Mouse (Mus musculus): ENCODE results near the gene Obsl1. TPM values are rescaled to one million over a fixed set of nuclear protein-coding genes. Genes with fewer than 3 reads are reported as not detected.

Obsl1 gene
- polyA plus RNA-seq, 1 experiment = 57.6 TPM

DNA sequence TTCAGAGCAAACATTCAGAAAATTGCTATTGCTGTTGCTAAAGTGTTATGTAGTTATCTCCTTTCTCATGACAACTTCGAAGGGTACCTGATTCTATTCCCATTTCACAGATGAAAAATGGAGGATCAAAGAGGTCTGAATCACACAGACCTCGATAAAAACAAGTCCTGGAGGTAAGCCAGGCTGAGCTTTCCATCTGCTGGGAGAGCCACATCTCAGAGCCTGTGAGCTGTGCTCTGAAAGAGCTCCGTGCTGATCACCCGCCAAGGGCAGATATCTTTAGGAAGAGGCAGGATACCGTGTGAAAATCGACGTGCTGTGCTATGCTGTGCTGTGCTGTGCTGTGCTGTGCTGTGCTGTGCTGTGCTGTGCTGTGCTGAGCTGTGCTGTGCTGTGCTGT is 46.0 kb downstream of the Obsl1 start:
- DNase-seq (ENCODE audit: low read depth) = no peak
- TF ChIP-seq POLR2A (IDR thresholded peaks at IDR 0.05; ENCODE audit: borderline replicate concordance, extremely low read depth, insufficient read depth, insufficient read length, poor library complexity, severe bottlenecking) = no peak
- TF ChIP-seq CTCF (IDR thresholded peaks at IDR 0.05; ENCODE audit: borderline replicate concordance, extremely low read depth, insufficient read depth, insufficient read length) = no peak

- DNase-seq (ENCODE audit: low read depth) = peak; percentile 68
- no peak for TF ChIP-seq CTCF (IDR thresholded peaks at IDR 0.05; ENCODE audit: borderline replicate concordance, extremely low read depth, insufficient read depth, insufficient read length)
- TF ChIP-seq POLR2A (IDR thresholded peaks at IDR 0.05; ENCODE audit: borderline replicate concordance, extremely low read depth, insufficient read depth, insufficient read length, poor library complexity, severe bottlenecking) = no peak
Observed at GRCm38 (mm10) chr1:75458789-75459684, 47.2 kb downstream of the Obsl1 start.

DNA sequence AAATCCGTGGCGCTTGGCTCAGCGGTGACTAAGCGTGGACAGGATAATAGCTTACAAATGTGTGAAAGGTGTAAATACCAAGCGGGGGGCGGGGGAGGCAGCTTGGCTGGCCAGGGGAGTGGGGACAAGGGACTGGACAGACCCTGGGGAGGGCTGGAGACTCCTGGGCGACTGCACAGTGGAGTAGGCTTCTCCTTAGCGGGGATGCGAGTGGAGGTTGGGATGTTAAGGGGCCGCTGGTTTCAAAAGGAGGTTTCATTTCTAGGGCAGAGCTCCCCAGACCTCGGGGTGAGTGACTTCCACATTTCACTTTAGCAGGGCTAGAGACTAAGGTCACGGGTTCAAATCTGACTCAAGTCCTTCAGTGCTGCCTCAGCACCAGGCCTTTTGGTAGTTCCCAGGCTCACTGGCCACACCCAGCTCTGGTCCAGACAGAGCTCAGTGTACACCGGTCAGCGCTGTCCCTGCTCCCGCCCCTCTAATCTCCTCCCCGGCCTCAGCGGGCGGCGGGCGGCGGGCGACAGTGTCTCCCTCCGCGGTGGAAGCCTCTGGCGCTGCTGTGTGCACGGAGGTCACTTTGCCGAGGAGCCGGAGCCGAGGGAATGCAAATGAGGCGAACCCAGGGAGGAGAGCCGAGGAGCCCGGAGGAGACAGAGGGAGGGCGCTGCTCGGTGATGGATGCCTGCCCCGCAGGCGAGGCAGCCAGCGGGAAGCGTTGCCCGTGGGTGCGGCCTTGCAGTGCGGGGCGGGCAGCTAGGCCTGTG is 48.0 kb downstream of the Obsl1 start:
- DNase-seq (ENCODE audit: low read depth) = peak; percentile 71

DNA sequence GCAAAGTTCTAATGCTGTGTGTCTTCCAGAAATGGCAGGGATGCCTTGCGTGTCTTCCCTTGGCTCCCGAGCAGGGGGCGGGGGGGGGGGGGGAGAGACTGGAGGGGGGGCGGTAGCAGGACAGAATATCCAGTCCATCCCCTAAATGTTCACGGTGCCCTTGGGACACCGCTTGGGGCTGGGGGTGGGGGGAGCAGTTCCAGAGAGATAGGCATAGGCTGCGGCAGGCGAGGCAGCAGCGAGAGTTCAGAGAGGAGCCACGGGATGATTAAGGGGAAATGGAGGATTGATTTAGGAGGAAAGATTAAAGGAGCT is 48.6 kb downstream of the Obsl1 start:
- no peak for DNase-seq (ENCODE audit: low read depth)
- TF ChIP-seq CTCF (IDR thresholded peaks at IDR 0.05; ENCODE audit: borderline replicate concordance, extremely low read depth, insufficient read depth, insufficient read length) (no peak), POLR2A (IDR thresholded peaks at IDR 0.05; ENCODE audit: borderline replicate concordance, extremely low read depth, insufficient read depth, insufficient read length, poor library complexity, severe bottlenecking) (no peak)

More for the DNA sequence above, 48.0 kb downstream of the Obsl1 start:
- no peak for TF ChIP-seq CTCF (IDR thresholded peaks at IDR 0.05; ENCODE audit: borderline replicate concordance, extremely low read depth, insufficient read depth, insufficient read length)
- no peak for TF ChIP-seq POLR2A (IDR thresholded peaks at IDR 0.05; ENCODE audit: borderline replicate concordance, extremely low read depth, insufficient read depth, insufficient read length, poor library complexity, severe bottlenecking)

DNA sequence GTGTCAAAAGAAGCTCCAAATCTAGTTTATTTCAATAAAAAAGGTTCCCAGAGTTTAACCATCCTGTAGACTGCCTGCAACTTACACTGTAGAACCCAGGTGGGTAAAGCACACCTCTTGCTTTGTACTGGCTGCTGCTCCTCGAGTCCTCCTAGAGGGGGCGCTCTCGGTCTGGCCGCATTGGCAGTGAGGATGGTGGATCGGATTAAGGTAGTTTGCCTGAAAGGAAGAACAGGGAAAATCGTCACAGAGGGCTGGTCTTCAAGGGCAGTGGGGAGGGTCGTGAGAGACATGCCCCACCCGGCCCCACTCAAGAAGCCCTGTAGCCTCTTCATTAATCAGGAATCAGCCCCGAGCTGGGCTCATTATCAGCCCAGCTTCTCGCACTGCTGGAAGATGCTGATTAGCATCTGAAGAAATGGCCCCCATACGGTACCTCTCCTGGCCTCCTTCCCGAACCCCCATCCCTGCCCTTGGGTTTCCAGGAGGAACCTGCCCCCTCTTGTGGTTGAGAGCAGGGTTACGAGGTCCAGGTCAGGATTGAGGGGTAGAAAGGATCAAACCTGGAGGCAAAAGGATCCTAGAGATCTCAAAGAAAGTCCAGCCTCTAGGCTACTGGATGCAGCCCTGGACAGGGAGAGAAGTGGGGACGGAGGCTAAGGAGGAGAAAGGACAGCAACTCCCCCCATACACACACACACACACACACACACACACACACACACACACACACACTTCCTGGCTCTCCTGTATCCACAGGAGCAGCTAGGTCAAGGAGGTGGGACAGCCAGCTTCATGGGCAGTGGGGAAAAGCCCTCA is 49.3 kb downstream of the Obsl1 start:
- peak; percentile 58 for DNase-seq (ENCODE audit: low read depth)
- peak; percentile 63 for TF ChIP-seq CTCF (IDR thresholded peaks at IDR 0.05; ENCODE audit: borderline replicate concordance, extremely low read depth, insufficient read depth, insufficient read length)
- TF ChIP-seq POLR2A (IDR thresholded peaks at IDR 0.05; ENCODE audit: borderline replicate concordance, extremely low read depth, insufficient read depth, insufficient read length, poor library complexity, severe bottlenecking) = no peak

GRCm38 (mm10) chr1:75455948-75456347 is 50.3 kb downstream of the Obsl1 start:
- no peak for TF ChIP-seq POLR2A (IDR thresholded peaks at IDR 0.05; ENCODE audit: borderline replicate concordance, extremely low read depth, insufficient read depth, insufficient read length, poor library complexity, severe bottlenecking)
- TF ChIP-seq CTCF (IDR thresholded peaks at IDR 0.05; ENCODE audit: borderline replicate concordance, extremely low read depth, insufficient read depth, insufficient read length) = no peak
- DNase-seq (ENCODE audit: low read depth) = peak; percentile 78

GRCm38 (mm10) chr1:75455433-75455832 is 50.8 kb downstream of the Obsl1 start:
- no peak for DNase-seq (ENCODE audit: low read depth)
- no peak for TF ChIP-seq CTCF (IDR thresholded peaks at IDR 0.05; ENCODE audit: borderline replicate concordance, extremely low read depth, insufficient read depth, insufficient read length)
- no peak for TF ChIP-seq POLR2A (IDR thresholded peaks at IDR 0.05; ENCODE audit: borderline replicate concordance, extremely low read depth, insufficient read depth, insufficient read length, poor library complexity, severe bottlenecking)

GRCm38 (mm10) chr1:75451900-75452299 is 54.4 kb downstream of the Obsl1 start:
- TF ChIP-seq CTCF (IDR thresholded peaks at IDR 0.05; ENCODE audit: borderline replicate concordance, extremely low read depth, insufficient read depth, insufficient read length) (no peak), POLR2A (IDR thresholded peaks at IDR 0.05; ENCODE audit: borderline replicate concordance, extremely low read depth, insufficient read depth, insufficient read length, poor library complexity, severe bottlenecking) (no peak)
- DNase-seq (ENCODE audit: low read depth) = no peak

DNA sequence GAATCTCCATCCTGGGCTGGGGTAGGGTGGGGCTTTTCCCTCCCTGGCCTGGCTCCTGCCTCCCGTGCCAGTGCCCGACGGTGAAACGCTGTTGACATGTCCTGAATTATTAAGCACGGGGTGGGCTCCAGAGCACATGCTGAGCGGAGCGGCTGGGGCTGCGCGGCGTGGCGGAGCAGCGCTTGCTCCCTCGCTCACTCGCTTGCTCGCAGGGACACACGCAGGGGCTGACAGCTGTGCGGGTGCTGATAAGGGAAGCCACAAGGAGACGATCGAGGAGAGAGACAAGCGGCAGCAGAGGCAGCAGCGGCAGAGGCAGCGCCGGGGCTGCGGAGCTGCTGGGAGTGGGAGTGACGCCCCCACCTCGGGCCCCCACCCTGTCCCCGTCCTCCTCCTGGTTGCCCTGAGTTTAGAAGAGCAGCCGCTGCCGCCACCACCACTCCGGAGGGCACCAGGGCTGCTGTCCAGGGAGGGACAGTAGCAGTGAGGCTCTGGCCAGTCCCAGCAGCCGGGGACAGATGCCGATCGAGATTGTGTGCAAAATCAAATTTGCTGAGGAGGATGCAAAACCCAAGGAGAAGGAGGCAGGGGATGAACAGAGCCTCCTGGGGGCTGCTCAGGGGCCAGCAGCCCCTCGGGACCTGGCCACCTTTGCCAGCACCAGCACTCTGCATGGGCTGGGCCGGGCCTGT is 55.8 kb downstream of the Obsl1 start, which contains the start of gene Asic4:
Gene Asic4, plus strand, starts transcription at position 123 of the 692 bp plus-strand sequence.
- TF ChIP-seq CTCF (IDR thresholded peaks at IDR 0.05; ENCODE audit: borderline replicate concordance, extremely low read depth, insufficient read depth, insufficient read length) (no peak), POLR2A (IDR thresholded peaks at IDR 0.05; ENCODE audit: borderline replicate concordance, extremely low read depth, insufficient read depth, insufficient read length, poor library complexity, severe bottlenecking) (no peak)
- DNase-seq (ENCODE audit: low read depth) = peak; percentile 77

GRCm38 (mm10) chr1:75449377-75450135 is 56.7 kb downstream of the Obsl1 start:
- DNase-seq (ENCODE audit: low read depth) = no peak
- TF ChIP-seq CTCF (IDR thresholded peaks at IDR 0.05; ENCODE audit: borderline replicate concordance, extremely low read depth, insufficient read depth, insufficient read length) (no peak), POLR2A (IDR thresholded peaks at IDR 0.05; ENCODE audit: borderline replicate concordance, extremely low read depth, insufficient read depth, insufficient read length, poor library complexity, severe bottlenecking) (no peak)
